Mouse (Mus musculus) CD8-positive naive resting alpha-beta T cell, adult 57 days (primary cell): ENCODE measurements around the gene Mcfd2. TPM values are rescaled to one million over a fixed set of nuclear protein-coding genes. Genes with fewer than 3 reads are reported as not detected.

Experiments used
- total RNA-seq: library from RNA; stranded (reverse); gene quantifications from one replicate; pipeline ENCODE4 v1.2.4, GENCODE M21; 2023

The Mcfd2 gene
- total RNA-seq = 16.9 TPM

GRCm38 (mm10) chr17:87265792-87266186, at the start of gene Mcfd2:
Gene Mcfd2, minus strand, starts transcription at chr17:87265935.

DNA sequence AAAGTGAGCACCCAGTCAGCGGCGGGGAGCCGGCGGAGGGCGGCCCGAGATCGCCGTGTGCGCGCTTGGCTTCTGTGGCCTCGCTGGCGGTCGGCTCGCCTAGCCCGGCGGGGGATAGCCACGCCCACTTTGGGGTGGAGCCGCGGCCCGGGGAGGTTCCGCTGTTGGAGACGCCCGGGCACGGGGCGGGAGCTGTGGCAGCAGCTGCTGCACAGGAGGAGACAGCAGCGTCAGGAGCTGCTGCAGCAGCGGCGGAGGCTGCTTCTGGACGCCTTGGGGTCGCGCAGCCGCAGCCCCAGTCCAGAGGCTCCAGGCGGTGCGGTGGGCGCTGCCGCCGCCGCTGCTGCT, 16.9 kb upstream of the Mcfd2 start, which contains the start of gene Ttc7:
Gene Ttc7 (plus strand): TSS at position 181 of the 348 bp plus-strand sequence.

Other genes starting within 250 kb of the Mcfd2 start
- gene Pigf, start 240.5 kb downstream of the Mcfd2 start, total RNA-seq = 11.3 TPM
- 73.3 TPM for gene Cript, start 240.4 kb downstream of the Mcfd2 start, total RNA-seq
- gene Socs5, start 158.3 kb downstream of the Mcfd2 start, total RNA-seq = 18.2 TPM
- gene Ttc7, start 17.0 kb upstream of the Mcfd2 start, total RNA-seq = 125 TPM
- 3.2 TPM for gene Stpg4, start 161.8 kb upstream of the Mcfd2 start, total RNA-seq
- gene Calm2, start 181.0 kb upstream of the Mcfd2 start, total RNA-seq = 331 TPM